Mouse (Mus musculus): ENCODE data around the gene Vash2.

Vash2 gene

DNA sequence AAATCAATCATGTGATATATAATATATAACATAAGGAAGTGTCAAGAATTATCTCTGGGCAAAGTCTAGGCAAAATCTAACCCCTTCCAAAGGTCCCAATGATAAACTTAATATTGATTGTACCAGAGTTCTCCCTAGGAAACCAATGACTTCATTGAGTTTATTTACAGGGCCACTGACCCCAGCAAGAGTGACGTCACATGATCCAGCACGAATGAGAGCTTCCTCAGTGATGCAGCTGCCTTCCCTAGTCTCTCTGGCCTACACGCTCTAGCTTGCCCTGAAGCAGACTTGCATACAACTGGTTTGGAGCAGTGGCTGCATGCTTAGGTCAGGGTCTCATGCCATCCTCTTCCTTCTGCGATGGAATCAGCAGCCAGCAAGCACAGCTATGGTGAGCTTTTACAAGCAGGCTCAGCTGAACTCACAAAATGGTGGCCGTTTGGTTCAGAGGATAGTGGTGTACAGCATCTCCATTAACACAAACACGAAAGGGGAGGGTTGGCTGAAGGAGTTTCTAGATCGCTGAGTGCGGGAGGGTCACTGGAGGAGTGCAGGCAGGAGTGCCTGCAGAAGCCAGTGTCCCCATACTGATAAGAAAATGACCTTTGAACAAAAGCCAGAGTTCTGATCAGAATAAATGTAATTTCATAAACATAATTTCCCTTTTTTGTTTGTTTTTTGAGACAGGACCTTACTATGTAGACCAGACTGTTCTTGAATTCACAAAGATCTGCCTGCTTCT is 59.2 kb downstream of the Vash2 start:
- no peak for DNase-seq

DNA sequence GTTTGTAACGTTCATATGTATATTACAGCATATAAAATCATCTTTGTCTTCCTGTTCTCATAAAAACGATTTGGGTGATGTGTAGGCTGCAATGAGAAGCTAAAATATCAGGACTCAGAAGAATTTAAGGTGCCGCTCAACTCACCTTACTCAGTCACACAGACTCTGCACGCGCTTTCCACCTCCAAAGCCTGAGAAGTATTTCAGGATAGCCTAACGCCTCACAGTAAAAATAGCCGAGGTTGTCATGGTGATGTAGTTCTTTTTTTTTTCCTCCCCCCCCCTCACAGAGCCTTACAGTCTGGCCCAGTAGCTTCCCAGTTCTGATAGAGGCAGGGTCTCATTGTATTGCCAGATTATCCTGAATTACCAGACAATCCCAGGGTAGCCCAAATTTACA is 60.2 kb downstream of the Vash2 start:
- DNase-seq: no peak

DNA sequence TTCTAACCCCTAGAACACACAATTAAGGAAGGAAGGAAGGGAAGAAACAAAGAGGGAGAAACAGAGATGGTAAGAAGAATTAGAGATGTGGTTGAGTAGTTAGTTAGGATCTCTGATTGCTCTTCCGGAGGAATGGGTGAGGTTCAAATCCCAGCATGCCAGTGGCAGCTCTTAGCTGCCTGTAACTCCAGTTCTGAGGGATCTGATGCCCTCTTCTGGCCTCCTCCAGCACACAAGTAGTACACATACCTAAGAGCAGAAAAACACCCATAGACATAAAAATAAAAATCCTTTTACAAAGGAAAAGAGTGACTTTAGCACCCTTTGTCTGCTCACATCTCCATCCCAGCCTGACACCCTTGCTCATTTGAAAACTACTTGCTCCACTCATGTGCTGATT is 66.5 kb downstream of the Vash2 start:
- no peak for DNase-seq

DNA sequence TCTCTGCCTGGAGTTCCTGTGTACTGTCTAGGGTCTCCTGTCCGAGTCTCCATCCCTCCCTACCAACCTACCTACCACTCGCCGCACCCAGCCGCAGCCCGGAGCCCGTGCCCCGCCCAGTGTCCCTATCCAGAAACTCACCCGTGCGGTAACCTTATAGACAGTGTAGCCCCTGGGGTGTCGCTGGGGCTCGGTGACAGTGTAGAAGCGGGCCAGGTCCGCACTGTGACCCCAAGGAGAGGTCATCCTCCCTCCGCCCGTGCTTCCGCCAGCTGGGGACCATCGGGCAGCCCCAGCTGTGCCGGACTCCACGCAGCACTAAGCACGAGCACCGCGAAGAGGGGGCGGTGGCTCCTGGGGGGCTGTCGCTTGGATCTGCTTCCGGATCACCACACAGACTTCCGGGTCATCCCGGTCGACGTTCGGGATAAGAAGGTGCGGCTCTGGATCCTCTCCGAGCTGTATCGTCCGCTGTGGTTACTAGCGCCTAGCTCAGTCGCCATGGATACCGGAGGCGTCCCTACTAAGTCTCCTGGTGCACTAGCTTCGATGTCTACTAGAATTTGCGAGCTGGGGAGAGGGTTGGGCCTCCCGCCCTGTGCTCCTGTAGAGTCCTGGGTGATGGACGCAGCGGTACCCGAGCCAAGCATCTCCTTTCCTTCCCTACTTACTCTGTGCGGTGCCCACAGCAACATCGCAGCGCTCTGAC is 67.5 kb downstream of the Vash2 start, which contains the start of gene Rps6kc1:
Rps6kc1 (minus strand) TSS at position 356 of the 709 bp plus-strand sequence.
- DNase-seq: peak; percentile 83

DNA sequence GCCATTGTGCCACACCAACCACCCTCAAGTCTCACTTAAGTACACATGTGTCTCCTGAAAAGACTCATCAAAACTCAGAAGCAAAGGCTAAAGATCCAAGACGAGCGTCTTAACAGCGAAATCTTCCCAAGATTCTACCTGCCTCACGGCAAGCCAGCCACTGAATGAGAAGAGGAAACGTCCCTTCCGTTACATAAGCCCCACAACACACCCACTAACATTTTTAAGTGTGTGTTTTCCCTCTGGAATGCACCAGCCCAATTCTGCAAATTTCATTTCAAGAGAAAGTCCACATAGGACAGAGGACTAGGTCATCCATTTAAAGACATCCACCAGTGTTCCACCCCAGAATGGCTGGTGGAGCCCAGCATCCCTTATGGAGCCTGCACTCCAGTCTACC is 68.3 kb downstream of the Vash2 start:
- DNase-seq: no peak

DNA sequence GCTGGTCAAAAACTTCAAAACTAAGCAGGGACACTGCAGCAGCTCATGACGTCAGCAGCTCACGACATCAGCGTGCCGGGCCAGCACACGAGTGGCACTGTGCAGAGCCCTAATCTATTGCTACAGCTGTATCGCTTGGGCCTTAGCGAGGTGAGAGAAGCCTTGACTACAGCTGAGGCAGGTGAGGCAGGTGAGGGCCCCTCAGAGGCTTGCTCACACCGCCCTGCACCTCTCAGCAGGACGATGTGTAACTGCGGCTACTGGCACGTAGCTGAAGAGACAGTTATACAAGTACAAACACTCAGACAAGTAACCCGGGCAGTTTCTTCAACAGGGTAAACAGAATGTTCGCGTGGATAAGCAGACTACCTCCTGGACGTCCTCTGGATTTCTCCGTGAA is 74.4 kb downstream of the Vash2 start:
- DNase-seq: no peak

DNA sequence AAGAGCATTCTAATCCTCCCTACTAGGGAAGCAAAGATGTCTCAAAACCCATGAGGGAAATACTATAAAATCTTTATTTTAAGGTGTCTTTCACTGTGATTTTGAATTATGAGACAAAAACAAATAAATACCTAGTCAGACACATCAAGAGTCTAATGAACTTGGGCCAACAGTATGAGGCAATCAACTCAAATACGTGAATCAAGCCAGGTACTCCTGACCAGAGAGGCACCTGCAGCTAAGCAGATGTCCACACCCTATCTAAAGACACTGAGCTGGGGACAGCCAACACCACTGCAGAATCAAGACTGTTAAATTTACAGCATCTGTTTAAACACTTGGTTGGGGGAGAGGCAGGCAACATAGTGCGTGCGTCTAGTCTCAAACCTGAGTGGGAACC is 75.0 kb downstream of the Vash2 start:
- DNase-seq: no peak

DNA sequence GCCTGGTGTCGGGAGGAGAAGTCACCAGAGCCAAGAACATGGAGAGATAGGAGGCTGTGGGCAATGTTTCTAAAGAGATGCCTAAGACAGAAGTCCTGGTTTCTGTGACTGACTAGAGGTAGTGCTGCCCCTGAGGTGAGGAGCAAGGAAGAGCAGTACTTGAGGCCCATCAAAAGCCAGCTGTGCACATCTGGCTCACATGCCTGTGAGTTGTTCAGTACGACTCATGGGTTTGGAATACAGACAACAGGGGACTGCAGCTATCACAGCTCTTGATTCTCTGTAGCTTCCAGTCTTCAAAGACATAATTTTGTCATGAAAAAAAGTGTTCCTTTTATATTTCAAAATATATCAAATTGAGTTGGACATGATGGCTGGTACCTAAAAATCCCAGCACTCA is 78.0 kb downstream of the Vash2 start:
- no peak for DNase-seq

DNA sequence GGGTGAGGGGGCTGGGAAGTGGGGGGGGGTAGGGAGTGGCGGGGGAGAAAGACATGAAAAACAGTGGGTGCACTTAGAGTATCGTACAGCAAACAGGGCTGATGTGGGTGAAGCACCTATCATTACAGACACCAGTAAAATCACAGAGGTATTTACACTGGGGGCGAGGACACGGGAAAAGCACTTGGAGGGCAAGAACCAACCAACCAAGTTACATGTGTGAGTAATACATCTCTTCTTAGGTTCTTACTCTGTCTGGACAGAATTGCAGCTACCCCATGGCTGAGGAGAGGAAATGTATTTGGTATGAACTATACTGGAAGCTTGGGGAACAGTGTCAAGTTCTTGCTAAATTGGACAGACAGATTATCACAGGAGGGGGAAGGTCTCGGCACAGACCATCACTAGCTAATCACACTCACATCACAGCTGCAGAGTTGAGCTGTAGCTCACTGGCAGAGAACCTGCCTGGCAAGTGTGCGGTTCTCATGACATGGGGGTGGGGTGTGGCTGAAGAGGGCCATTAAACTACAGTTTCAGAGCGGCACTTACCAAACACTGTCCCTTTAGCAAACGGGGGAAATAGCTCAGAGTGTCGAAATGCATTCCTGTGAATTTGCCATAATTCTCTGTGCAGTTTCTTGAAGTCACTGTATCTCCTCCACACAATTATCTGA is 80.1 kb downstream of the Vash2 start:
- no peak for DNase-seq

DNA sequence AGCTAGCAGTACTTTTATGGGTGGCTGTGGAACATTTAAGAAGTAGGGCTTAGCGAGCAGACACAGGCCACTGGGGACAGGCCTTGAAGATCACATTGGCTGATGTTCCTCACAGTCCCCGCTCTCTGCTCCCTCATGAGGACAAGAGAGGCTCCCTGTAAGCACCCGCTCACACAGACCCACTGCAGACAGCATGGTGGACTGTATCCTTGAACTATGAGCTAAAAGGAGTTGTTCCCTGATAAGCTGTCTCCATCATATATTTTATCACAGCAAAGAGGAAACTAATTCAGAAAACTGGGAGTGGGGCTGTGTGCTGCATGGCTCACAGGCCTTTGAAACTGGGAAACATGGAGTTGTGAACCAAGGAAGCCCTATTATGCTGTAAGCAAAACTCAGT is 80.9 kb downstream of the Vash2 start:
- no peak for DNase-seq

Data from kidney, adult 18-20 months (tissue).